Mouse (Mus musculus) spleen, adult 2 months (tissue): Measurements from ENCODE around the gene Aldh3b2. TPM values are rescaled to one million over a fixed set of nuclear protein-coding genes. Genes with fewer than 3 reads are reported as not detected.
"Not testable (repeated sequence)": the region's sequence is repeated elsewhere in the genome, so short reads cannot be mapped to it uniquely, and the experiment has no call there.

ENCODE experiments used
- DNase-seq, 2 experiments: peaks; one replicate each; pipeline versions ENCODE4 v3.0.0 to v3.0.0-alpha.2; 2012 to 2021; ENCODE audit warnings: low spot score in 2 of 2, low read depth in 1 of 2
- H3K27ac ChIP-seq: fragments of 200-500 bp; 2 replicates; pipeline ENCODE4 v1.5.1; 2012; ENCODE audit warnings: low read length, inconsistent platforms; ENCODE audit not compliant: insufficient read depth
- H3K27me3 ChIP-seq: fragments of 200-500 bp; 2 replicates; pipeline ENCODE4 v1.6.1; 2012; ENCODE audit warnings: mild to moderate bottlenecking, moderate library complexity, low read length, inconsistent platforms; ENCODE audit not compliant: control insufficient read depth, insufficient read depth
- H3K36me3 ChIP-seq: fragments of 200-500 bp; 2 replicates; pipeline ENCODE4 v1.6.1; 2012; ENCODE audit warnings: mild to moderate bottlenecking, low read length, inconsistent platforms; ENCODE audit not compliant: control insufficient read depth, insufficient read depth
- H3K4me1 ChIP-seq: fragments of 200-500 bp; 2 replicates; pipeline ENCODE4 v1.6.1; 2011; ENCODE audit warnings: inconsistent platforms; ENCODE audit not compliant: control insufficient read depth, insufficient read depth, insufficient read length
- H3K4me3 ChIP-seq: fragments of 200-500 bp; 2 replicates; pipeline ENCODE4 v1.5.1; 2011; ENCODE audit warnings: mild to moderate bottlenecking, inconsistent platforms; ENCODE audit not compliant: insufficient read depth, insufficient read length; ENCODE audit errors: extremely low read depth
- CTCF ChIP-seq: fragments of 200-500 bp; IDR thresholded peaks from 2 replicates; pipeline ENCODE4 v1.5.1; 2011; ENCODE audit warnings: mild to moderate bottlenecking, inconsistent platforms; ENCODE audit not compliant: insufficient read depth, insufficient read length, insufficient replicate concordance; ENCODE audit errors: extremely low read depth
- POLR2A ChIP-seq: fragments of 200-500 bp; IDR thresholded peaks from 2 replicates; pipeline ENCODE4 v1.6.1; 2011; ENCODE audit warnings: low read depth, low read length, inconsistent platforms
- WGBS: fragments of 180-500 bp; shearing (Covaris S2); methylation state at CpG from one replicate; pipeline ENCODE4 v1.1.7; 2018; 5-methylcytosine and 5-hydroxymethylcytosine counted together
- polyA plus RNA-seq: library from polyadenylated mRNA; depleted of rRNA; stranded (reverse); fragments of >200 nt; gene quantifications from 2 replicates; pipeline ENCODE4 v1.2.3, GENCODE M21; 2012

Aldh3b2 gene
- polyA plus RNA-seq, 1 experiment = 0.65 TPM

GRCm38 (mm10) chr19:3964030-3964429, 8.1 kb upstream of the Aldh3b2 start:
- TF ChIP-seq POLR2A (no peak), CTCF (no peak)
- no peaks in the 10 kb centered on the region for H3K36me3 ChIP-seq
- no peaks in the 10 kb centered on the region for H3K4me1 ChIP-seq
- WGBS = 70% methylated on average over 4 of the region's 4 CpGs
- no peak overlapping the region for H3K27ac ChIP-seq
- H3K4me3 ChIP-seq = no peak overlapping the region
- no peak for DNase-seq
- H3K27me3 ChIP-seq = no peaks in the 10 kb centered on the region

- H3K27me3 ChIP-seq = no peaks in the 10 kb centered on the region
- TF ChIP-seq CTCF (no peak), POLR2A (no peak)
- H3K4me3 ChIP-seq = no peak overlapping the region
- H3K27ac ChIP-seq = no peak overlapping the region
- WGBS = 81% methylated on average over 11 of the region's 11 CpGs
- no peak for DNase-seq
- no peaks in the 10 kb centered on the region for H3K4me1 ChIP-seq
- no peaks in the 10 kb centered on the region for H3K36me3 ChIP-seq
Observed at GRCm38 (mm10) chr19:3966330-3967075, 5.6 kb upstream of the Aldh3b2 start.

DNA sequence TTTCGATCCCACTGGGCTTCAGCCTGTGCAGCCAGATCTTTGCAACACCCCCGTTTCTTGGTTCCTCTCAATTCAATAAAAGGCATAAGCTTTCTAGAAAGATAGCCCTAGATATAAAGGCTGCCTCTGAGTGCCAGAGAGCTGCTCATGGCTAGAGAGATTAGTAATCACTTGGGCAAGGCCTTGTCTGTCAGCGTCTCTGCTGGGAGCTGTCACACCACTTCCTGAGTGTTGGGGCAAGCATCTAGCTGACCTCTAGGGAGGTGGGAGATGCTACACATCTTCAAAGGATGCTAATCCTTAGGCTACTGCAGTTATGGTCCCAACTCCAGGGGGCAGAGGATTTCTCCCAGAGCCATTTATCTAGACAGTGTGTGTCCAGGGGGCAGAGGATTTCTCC, 4.9 kb upstream of the Aldh3b2 start:
- H3K27me3 ChIP-seq = no peaks in the 10 kb centered on the region
- TF ChIP-seq CTCF = no peak
- no peak for TF ChIP-seq POLR2A
- H3K36me3 ChIP-seq = no peaks in the 10 kb centered on the region
- DNase-seq = no peak
- no peak overlapping the region for H3K27ac ChIP-seq
- 72% methylated on average over 3 of the region's 3 CpGs for WGBS
- H3K4me1 ChIP-seq = no peaks in the 10 kb centered on the region
- no peak overlapping the region for H3K4me3 ChIP-seq

- not testable (repeated sequence) for H3K36me3 ChIP-seq, H3K27me3 ChIP-seq
- WGBS = 93% methylated on average over 6 of the region's 6 CpGs
Observed at GRCm38 (mm10) chr19:3974608-3975007, 2.5 kb downstream of the Aldh3b2 start.

GRCm38 (mm10) chr19:3975866-3976265, 3.7 kb downstream of the Aldh3b2 start:
- Histone ChIP-seq H3K27me3 (no peaks in the 10 kb centered on the region), H3K4me3 (no peak overlapping the region), H3K4me1 (no peaks in the 10 kb centered on the region), H3K27ac (no peak overlapping the region), H3K36me3 (no peaks in the 10 kb centered on the region)
- no peak for DNase-seq
- TF ChIP-seq CTCF (no peak), POLR2A (no peak)
- WGBS = 76% methylated on average over 2 of the region's 2 CpGs

More at GRCm38 (mm10) chr19:3974608-3975007, 2.5 kb downstream of the Aldh3b2 start:
- not testable (repeated sequence) for H3K4me3 ChIP-seq, H3K4me1 ChIP-seq, DNase-seq, H3K27ac ChIP-seq

- WGBS = 13% methylated on average over 4 of the region's 4 CpGs
- no peaks in the 10 kb centered on the region for H3K4me1 ChIP-seq
- no peaks in the 10 kb centered on the region for H3K36me3 ChIP-seq
- TF ChIP-seq POLR2A (no peak), CTCF (peak; percentile 60; the same call in 1 of the 2 replicates)
- no peak overlapping the region for H3K27ac ChIP-seq
- H3K4me3 ChIP-seq = no peak overlapping the region
- H3K27me3 ChIP-seq = no peaks in the 10 kb centered on the region
- DNase-seq = peak; percentile 65 to 73
Observed at GRCm38 (mm10) chr19:3980309-3980708, 8.2 kb downstream of the Aldh3b2 start.

DNA sequence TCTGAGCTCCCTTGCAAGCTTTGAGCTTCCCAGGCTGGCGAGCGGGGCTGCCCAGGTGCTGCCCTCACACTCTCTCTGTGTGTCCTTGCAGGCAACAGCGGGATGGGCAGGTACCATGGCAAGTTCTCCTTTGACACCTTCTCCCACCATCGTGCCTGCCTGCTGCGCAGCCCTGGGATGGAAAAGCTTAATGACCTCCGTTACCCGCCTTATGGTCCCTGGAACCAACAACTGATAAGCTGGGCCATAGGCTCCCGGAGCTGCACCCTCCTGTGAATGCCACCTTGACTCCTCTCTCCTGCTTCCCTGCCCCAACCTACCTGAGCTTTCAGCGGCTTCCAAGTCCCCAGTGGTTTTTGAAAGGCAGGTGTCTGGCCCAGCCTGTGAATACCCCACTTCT, 8.8 kb downstream of the Aldh3b2 start:
- 88% methylated on average over 9 of the region's 9 CpGs for WGBS
- H3K4me1 ChIP-seq = no peaks in the 10 kb centered on the region
- no peaks in the 10 kb centered on the region for H3K27me3 ChIP-seq
- no peaks in the 10 kb centered on the region for H3K36me3 ChIP-seq
- no peak overlapping the region for H3K4me3 ChIP-seq
- H3K27ac ChIP-seq = no peak overlapping the region
- no peak for DNase-seq
- no peak for TF ChIP-seq POLR2A
- TF ChIP-seq CTCF = no peak
